Mouse (Mus musculus): ENCODE data around the gene Fancc. TPM values are rescaled to one million over a fixed set of nuclear protein-coding genes. Genes with fewer than 3 reads are reported as not detected.
"Not testable (repeated sequence)": the region's sequence is repeated elsewhere in the genome, so short reads cannot be mapped to it uniquely, and the experiment has no call there.

Gene Fancc
- polyA plus RNA-seq, 1 experiment from 2014 or later: 26.7 TPM

DNA sequence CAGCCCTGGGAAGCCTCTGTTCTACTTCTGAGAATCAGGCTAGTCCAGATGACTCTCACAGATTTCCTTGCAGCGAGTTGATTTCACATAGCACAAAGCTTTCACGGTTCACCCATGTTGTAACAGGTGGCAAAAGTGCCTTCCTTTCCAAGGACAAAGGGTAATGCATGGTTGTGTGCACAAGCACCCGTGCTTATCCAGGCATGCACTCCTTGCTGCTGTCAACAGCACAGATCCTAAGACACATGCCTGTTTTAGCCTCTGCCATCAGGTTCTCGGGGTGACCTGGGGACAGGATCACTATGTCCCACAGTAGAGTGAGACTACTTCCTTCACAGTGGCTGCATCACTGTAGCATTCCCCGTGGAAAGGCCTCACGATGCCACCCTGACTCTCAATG lies 181.3 kb downstream of the Fancc start:
- H3K4me3 ChIP-seq: no peak overlapping the region
- WGBS: 88% methylated on average over 6 of the region's 6 CpGs

DNA sequence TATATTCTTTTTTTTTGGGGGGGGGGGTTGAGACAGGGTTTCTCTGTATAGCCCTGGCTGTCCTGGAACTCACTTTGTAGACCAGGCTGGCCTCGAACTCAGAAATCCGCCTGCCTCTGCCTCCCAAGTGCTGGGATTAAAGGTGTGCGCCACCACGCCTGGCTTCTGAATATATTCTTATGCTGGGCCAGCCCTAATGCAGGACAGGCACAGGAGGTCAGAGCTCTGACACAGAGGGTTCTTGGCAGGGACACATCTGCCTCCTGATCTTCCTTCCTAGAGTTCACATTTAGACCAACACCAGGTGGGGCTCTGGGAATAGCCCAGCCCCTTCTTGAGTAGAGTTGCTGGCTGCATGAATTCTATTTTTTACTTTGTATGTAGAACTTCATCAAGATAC lies 182.0 kb downstream of the Fancc start:
- H3K36me3 ChIP-seq: peaks cover 38% of the 10 kb centered on the region
- 96% methylated on average over 4 of the region's 4 CpGs for WGBS
- not testable (repeated sequence) for H3K27ac ChIP-seq (replicated peaks); DNase-seq (ENCODE audit: low spot score); H3K4me3 ChIP-seq; H3K27me3 ChIP-seq (ENCODE audit: low read depth, poor library complexity, severe bottlenecking); H3K9me3 ChIP-seq (replicated peaks); H3K4me1 ChIP-seq

More for the DNA sequence above, 181.3 kb downstream of the Fancc start:
- Histone ChIP-seq H3K4me1 (no peaks in the 10 kb centered on the region), H3K27me3 (ENCODE audit: low read depth, poor library complexity, severe bottlenecking) (no peaks in the 10 kb centered on the region), H3K36me3 (peaks cover 38% of the 10 kb centered on the region), H3K9me3 (replicated peaks) (no peaks in the 10 kb centered on the region), H3K27ac (replicated peaks) (no peak overlapping the region)
- no peak for DNase-seq (ENCODE audit: low spot score)

DNA sequence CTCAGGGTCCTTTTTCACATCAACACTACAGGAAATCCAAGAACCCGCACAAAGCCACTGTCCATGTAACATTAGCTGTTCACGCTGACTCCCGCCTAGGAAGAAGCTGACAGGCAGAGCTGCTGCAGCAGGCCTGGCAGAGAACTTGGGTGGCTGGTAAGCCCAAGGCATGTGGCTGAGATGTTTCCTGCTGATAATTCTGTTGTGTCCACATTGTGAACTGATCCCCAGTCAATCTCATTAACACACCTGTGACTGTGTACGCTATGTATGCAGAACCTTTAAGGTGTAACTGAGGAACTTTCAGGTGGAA lies 182.5 kb downstream of the Fancc start:
- H3K36me3 ChIP-seq: peaks cover 38% of the 10 kb centered on the region
- no peaks in the 10 kb centered on the region for H3K9me3 ChIP-seq (replicated peaks)
- DNase-seq (ENCODE audit: low spot score): no peak
- H3K4me1 ChIP-seq: no peaks in the 10 kb centered on the region
- 93% methylated on average over 4 of the region's 4 CpGs for WGBS
- H3K4me3 ChIP-seq: no peak overlapping the region
- no peak overlapping the region for H3K27ac ChIP-seq (replicated peaks)
- H3K27me3 ChIP-seq (ENCODE audit: low read depth, poor library complexity, severe bottlenecking): no peaks in the 10 kb centered on the region

DNA sequence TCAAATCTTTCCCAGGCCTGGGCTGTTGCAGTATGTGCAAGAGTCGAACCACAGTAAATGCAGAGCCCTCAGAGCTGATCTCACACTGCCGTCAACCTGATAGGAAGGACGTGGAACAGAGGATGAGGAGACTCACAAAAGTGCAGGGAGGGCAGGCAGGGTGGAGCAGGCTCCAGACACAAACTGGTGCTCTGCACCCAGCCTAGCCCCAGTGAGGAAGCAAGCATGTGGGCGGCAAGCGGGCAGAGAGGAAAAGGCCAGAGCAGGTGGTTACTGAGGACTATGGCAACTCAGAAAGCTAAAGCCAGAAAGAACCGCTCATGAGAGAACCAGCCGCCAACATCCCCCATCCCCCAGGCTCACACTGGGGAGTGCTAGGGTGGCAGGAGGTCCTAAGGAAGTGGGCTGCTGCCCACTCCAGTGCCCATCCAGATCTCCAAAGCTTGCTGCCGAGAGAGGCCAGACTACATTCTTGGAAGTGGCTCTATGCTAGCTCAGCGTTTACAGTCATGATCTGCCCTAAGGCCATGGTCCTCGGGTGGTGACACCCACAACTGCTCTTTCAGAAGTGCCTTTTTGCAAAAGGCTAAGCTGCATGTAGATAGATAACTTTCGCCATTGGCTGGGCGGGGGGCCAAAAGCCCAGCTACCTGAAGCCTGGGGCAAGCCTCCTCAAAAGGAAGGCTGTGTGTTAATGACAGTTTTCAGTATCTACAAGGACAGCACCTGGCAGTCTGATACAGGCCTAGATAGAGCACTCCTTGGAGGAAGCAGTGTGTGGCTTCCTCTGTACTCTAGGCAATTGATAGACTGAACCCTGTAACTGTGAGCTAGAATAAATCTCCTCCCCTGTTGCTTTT lies 183.1 kb downstream of the Fancc start:
- Histone ChIP-seq H3K27me3 (ENCODE audit: low read depth, poor library complexity, severe bottlenecking) (no peaks in the 10 kb centered on the region), H3K9me3 (replicated peaks) (no peaks in the 10 kb centered on the region), H3K4me3 (no peak overlapping the region), H3K4me1 (no peaks in the 10 kb centered on the region), H3K27ac (replicated peaks) (no peak overlapping the region), H3K36me3 (peaks cover 38% of the 10 kb centered on the region)
- DNase-seq (ENCODE audit: low spot score): no peak
- WGBS: 87% methylated on average over 12 of the region's 12 CpGs

DNA sequence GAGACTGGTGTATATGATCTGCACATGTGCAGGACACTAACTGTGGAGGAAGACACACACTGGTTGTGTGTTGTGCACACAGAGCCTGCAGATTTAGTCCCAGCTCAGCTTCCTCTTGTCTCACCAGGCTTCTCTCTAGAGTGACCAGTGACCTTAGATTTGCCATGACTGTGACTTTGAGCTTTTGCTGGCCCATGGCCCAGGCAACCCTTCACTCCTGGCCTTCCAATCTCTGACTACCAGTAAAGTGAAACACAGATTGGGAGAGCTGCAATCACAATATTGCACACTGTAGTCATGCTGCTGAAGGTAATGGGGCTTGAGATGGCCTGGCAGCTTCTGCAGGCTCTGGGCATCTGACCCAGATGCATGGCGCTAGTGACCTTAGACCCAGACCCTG lies 183.8 kb downstream of the Fancc start:
- Histone ChIP-seq H3K4me3 (no peak overlapping the region), H3K36me3 (peaks cover 42% of the 10 kb centered on the region), H3K9me3 (replicated peaks) (no peaks in the 10 kb centered on the region), H3K4me1 (no peaks in the 10 kb centered on the region), H3K27ac (replicated peaks) (no peak overlapping the region), H3K27me3 (ENCODE audit: low read depth, poor library complexity, severe bottlenecking) (no peaks in the 10 kb centered on the region)
- 95% methylated on average over 1 of the region's 1 CpGs for WGBS
- DNase-seq (ENCODE audit: low spot score): no peak

DNA sequence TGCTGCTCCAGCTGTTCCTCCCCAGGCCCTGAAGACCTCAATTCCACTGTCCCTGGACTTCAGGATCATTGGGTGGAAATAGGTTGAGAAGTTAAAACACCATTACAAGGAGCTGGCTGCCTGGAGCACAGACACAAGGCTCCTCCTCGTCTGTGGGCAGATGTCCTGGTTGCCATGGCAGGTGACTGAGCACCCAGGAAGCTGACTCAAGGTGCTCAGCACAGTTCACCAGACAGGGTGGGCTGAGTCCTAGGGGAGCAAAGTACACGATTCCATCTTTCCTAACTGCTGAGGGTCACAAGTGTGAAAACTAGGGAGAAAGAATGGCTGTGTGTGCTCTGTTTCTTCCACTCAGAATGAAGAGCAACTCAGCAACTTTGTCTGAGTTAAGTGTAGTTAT lies 185.9 kb downstream of the Fancc start:
- no peak for DNase-seq (ENCODE audit: low spot score)
- Histone ChIP-seq H3K4me3 (no peak overlapping the region), H3K36me3 (peaks cover 30% of the 10 kb centered on the region), H3K9me3 (replicated peaks) (no peaks in the 10 kb centered on the region), H3K27ac (replicated peaks) (no peak overlapping the region), H3K4me1 (no peaks in the 10 kb centered on the region), H3K27me3 (ENCODE audit: low read depth, poor library complexity, severe bottlenecking) (no peaks in the 10 kb centered on the region)
- WGBS: 72% methylated on average over 2 of the region's 2 CpGs

DNA sequence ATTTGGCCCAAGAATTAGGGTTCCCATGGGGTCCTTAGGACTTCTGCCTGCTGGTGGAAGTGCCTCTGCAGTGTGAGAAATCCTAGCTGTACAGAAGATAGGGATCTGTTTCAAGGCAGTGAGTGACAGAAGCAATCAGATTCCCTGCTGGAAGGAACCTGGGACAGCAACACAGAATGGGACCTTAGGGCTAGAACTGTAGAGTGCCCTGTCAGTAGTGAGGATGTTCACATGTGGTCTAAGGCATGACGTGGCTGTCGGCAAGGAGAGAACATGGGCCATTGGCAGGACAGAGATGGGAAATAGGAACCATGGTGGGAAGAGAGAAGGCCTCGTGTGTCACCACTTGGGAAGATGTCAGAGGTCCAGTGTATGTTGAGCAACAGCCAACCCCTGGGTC lies 187.5 kb downstream of the Fancc start:
- 95% methylated on average over 3 of the region's 3 CpGs for WGBS
- H3K27ac ChIP-seq (replicated peaks): no peak overlapping the region
- no peak for DNase-seq (ENCODE audit: low spot score)

DNA sequence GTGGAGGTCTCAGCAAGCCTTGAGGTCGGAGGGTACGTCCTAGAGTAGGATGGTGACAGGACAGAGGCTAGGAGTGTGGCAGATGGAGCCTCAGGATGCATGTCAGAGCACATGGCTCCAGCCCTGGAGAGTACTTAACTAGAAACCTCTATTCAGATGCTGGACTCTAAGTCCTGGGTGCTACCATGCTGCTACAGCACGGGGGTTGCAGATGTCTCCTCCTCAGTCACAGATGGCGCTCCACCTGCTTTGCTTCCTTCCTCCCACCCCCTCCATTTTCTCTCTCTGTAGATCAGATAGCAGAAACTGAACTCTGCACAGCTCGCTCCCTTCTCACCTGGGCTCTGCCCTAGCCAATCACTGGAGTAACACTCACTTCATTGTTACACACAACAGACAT lies 190.3 kb downstream of the Fancc start:
- H3K27me3 ChIP-seq (ENCODE audit: low read depth, poor library complexity, severe bottlenecking): no peaks in the 10 kb centered on the region
- H3K9me3 ChIP-seq (replicated peaks): no peaks in the 10 kb centered on the region
- H3K4me1 ChIP-seq: peaks cover 24% of the 10 kb centered on the region
- no peak overlapping the region for H3K4me3 ChIP-seq
- no peak for DNase-seq (ENCODE audit: low spot score)
- H3K27ac ChIP-seq (replicated peaks): no peak overlapping the region
- WGBS: 88% methylated on average over 5 of the region's 5 CpGs
- peaks cover 42% of the 10 kb centered on the region for H3K36me3 ChIP-seq

More for the DNA sequence above, 187.5 kb downstream of the Fancc start:
- H3K9me3 ChIP-seq (replicated peaks): no peaks in the 10 kb centered on the region
- H3K4me3 ChIP-seq: no peak overlapping the region
- H3K36me3 ChIP-seq: peaks cover 33% of the 10 kb centered on the region
- H3K27me3 ChIP-seq (ENCODE audit: low read depth, poor library complexity, severe bottlenecking): no peaks in the 10 kb centered on the region
- peaks cover 9% of the 10 kb centered on the region for H3K4me1 ChIP-seq

DNA sequence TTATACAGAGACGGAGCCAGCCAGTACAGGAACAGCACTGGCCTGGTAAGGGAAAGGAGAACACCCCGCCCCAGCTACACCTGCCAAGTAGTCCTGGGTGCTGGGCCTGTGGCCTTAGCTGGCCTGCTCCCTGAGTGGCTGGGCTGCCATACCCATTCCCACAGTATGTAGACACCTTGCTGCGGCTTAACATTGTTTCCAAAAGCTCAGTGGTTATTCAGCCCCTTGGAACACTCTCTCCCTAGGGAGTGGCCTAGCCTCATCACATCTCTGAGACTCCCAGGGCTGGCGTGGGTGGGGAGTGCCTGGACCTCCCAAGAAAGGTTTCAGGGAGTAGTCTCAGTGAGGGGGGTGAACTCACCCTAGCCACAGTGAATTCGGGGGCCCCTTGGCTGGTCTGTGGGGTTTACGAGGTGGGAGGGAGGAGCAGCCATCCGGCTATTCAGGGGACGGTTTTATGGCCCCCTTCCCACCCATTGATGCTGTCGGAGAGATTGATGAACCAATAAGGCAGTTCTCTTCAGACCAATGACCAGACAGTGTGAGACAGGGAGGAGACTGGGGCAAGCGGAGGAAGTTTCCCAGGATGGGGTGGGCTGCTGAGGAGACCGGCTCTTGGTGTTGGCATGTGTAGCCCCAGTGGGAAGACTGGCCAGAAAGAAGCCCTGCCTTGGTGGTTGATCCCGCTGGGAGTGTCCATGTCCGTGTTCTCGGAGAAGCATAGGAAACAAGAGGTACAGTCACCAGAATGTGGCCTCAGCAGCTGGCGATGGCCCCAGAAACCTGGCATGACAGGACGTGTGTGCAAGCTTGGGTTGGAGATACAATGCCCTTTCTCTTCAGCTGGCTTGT lies 191.7 kb downstream of the Fancc start:
- Histone ChIP-seq H3K27ac (replicated peaks) (0 out of 2 replicates have a peak overlapping the region, but pooled peaks have one; percentile 18), H3K36me3 (peaks cover 55% of the 10 kb centered on the region), H3K9me3 (replicated peaks) (no peaks in the 10 kb centered on the region), H3K4me1 (peaks cover 31% of the 10 kb centered on the region), H3K27me3 (ENCODE audit: low read depth, poor library complexity, severe bottlenecking) (no peaks in the 10 kb centered on the region), H3K4me3 (no peak overlapping the region)
- DNase-seq (ENCODE audit: low spot score): no peak
- 84% methylated on average over 16 of the region's 16 CpGs for WGBS

DNA sequence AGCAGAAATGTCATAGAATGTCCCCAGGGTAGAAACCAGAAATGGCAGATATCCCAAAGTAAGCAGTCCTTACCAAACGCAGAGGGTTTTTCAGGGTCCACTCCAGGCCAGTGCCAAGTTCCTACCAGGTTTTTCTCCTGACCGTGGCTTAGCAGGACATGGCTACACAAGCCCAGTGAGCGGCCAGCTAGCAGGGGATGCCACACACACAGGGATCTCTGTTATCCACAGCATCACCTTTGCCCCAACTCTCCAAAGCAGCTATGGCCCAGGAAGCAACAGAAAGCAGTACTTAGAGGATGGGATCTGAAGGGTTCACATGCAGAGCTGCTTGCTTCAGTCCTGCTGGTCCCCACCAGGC lies 192.3 kb downstream of the Fancc start:
- peaks cover 61% of the 10 kb centered on the region for H3K36me3 ChIP-seq
- peaks cover 31% of the 10 kb centered on the region for H3K4me1 ChIP-seq

DNA sequence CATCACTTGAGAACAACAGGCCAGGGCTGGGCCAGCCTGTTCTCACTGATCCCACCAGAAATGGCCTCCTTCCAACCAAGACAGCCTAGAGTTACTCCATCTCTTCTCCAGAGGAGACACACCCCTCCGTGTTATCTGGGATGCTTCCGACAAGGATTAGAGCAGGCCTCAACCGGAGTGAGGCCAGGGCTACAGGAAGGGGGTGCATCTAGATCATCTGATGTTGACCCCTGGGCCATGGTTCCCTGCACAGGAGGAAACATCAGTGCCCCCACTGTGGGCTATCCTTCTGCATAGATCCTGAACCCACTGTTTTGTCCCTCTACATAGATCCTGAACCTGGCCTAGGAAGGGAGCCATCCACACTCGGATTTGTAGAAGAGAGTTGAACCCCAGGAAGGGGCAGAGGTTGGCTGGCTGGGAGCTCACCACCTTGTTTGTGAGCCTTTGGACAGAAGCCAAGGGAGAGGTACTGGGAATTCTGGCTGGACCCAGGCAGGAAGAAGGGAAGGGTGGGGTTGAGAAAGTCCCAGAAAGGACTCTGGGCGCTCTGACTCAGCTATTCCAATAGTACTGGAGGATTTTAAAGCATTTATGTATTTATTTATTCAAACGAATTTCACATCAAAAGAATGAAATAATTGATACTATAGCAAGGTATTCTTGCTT lies 192.8 kb downstream of the Fancc start:
- Histone ChIP-seq H3K27ac (replicated peaks) (no peak overlapping the region), H3K9me3 (replicated peaks) (no peaks in the 10 kb centered on the region), H3K36me3 (peaks cover 67% of the 10 kb centered on the region), H3K4me1 (peaks cover 31% of the 10 kb centered on the region), H3K27me3 (ENCODE audit: low read depth, poor library complexity, severe bottlenecking) (no peaks in the 10 kb centered on the region), H3K4me3 (no peak overlapping the region)
- WGBS: 83% methylated on average over 6 of the region's 6 CpGs
- DNase-seq (ENCODE audit: low spot score): no peak

More for the DNA sequence above, 192.3 kb downstream of the Fancc start:
- Histone ChIP-seq H3K27ac (replicated peaks) (no peak overlapping the region), H3K9me3 (replicated peaks) (no peaks in the 10 kb centered on the region), H3K27me3 (ENCODE audit: low read depth, poor library complexity, severe bottlenecking) (no peaks in the 10 kb centered on the region), H3K4me3 (no peak overlapping the region)
- no peak for DNase-seq (ENCODE audit: low spot score)
- 52% methylated on average over 3 of the region's 3 CpGs for WGBS

DNA sequence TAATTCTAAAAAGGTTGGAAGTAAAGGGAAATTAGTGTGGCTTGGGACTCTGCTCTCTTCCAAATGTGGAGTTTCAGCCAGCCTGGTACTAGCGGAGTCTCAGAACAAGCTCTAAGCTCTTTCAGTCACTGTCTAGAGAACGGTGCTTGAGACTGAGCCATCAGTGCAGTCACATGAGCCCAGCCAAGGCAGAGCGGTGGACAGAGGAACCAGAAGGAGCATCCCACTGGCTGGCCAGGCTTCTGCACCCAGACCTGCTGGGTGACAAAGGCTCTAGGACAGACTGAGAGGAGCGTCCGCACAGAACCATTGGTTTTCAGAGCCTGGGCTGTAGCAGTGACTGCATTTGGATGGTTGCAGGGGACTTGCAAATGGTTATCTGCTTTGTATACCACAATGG lies 194.7 kb downstream of the Fancc start:
- Histone ChIP-seq H3K27ac (replicated peaks) (peak overlapping the region; percentile 55), H3K9me3 (replicated peaks) (no peaks in the 10 kb centered on the region), H3K36me3 (peaks cover 81% of the 10 kb centered on the region), H3K27me3 (ENCODE audit: low read depth, poor library complexity, severe bottlenecking) (no peaks in the 10 kb centered on the region), H3K4me1 (peaks cover 31% of the 10 kb centered on the region), H3K4me3 (no peak overlapping the region)
- WGBS: 90% methylated on average over 5 of the region's 5 CpGs
- no peak for DNase-seq (ENCODE audit: low spot score)

All from midbrain, embryonic 10.5 days (tissue).